Mouse (Mus musculus) limb, embryonic 13.5 days (tissue): ENCODE measurements around the gene Cep162. TPM values are rescaled to one million over a fixed set of nuclear protein-coding genes. Genes with fewer than 3 reads are reported as not detected.
A peak's percentile ranks its signal among the peaks of the same experiment; 100 is the strongest.

Experiments
- ATAC-seq: fragments of 200-750 bp; cut with Nextera tagmentation; 2 replicates; pipeline ENCODE4 v1.8.0; 2017; ENCODE audit warnings: low read depth, moderate number of reproducible peaks, moderate TSS enrichment; ENCODE audit not compliant: low FRiP score
- H3K27ac ChIP-seq: fragments of 300-500 bp; sonication (generic); 2 replicates; pipeline ENCODE4 v1.5.1; 2015; ENCODE audit warnings: inconsistent platforms, mild to moderate bottlenecking, moderate library complexity
- H3K27me3 ChIP-seq: fragments of 300-500 bp; sonication (generic); 2 replicates; pipeline ENCODE4 v1.6.1; 2015; ENCODE audit warnings: mild to moderate bottlenecking, inconsistent platforms
- H3K36me3 ChIP-seq: fragments of 300-500 bp; sonication (generic); 2 replicates; pipeline ENCODE4 v1.6.1; 2015; ENCODE audit warnings: inconsistent platforms, mild to moderate bottlenecking, moderate library complexity
- H3K4me1 ChIP-seq: fragments of 300-500 bp; sonication (generic); 2 replicates; pipeline ENCODE4 v1.6.1; 2015; ENCODE audit warnings: inconsistent platforms
- H3K4me2 ChIP-seq: fragments of 300-500 bp; sonication (generic); replicated peaks from 2 replicates; pipeline ENCODE4 v1.6.1; 2015; ENCODE audit warnings: inconsistent platforms, mild to moderate bottlenecking, moderate library complexity
- H3K4me3 ChIP-seq: fragments of 300-500 bp; sonication (generic); 2 replicates; pipeline ENCODE4 v1.5.1; 2015; ENCODE audit warnings: moderate library complexity, mild to moderate bottlenecking, inconsistent platforms
- H3K9ac ChIP-seq: fragments of 300-500 bp; sonication (generic); 2 replicates; pipeline ENCODE4 v1.6.1; 2015; ENCODE audit warnings: mild to moderate bottlenecking, inconsistent platforms
- H3K9me3 ChIP-seq: fragments of 300-500 bp; sonication (generic); 2 replicates; pipeline ENCODE4 v1.6.1; 2016; ENCODE audit warnings: inconsistent platforms
- WGBS: fragments of 180-500 bp; shearing (Covaris S2); methylation state at CpG from one replicate; pipeline ENCODE4 v1.1.7; 2015; 5-methylcytosine and 5-hydroxymethylcytosine counted together
- polyA plus RNA-seq: library from polyadenylated mRNA; unstranded; fragments of >200 nt; fragmentation: Nextera tagmentation; extraction: Ambion mirVana; gene quantifications from 2 replicates; pipeline ENCODE4 v1.2.1, GENCODE M21; 2015

Gene Cep162
- polyA plus RNA-seq, 1 experiment from 2014 or later = 7.3 TPM

- ATAC-seq = no peak
- Histone ChIP-seq H3K4me3 (no peak overlapping the region), H3K4me2 (no peak overlapping the region), H3K27me3 (peaks cover under 1% of the 10 kb centered on the region), H3K4me1 (no peaks in the 10 kb centered on the region), H3K36me3 (no peaks in the 10 kb centered on the region), H3K9ac (no peak overlapping the region), H3K9me3 (no peaks in the 10 kb centered on the region), H3K27ac (no peak overlapping the region)
- WGBS = 87% methylated on average over 1 of the region's 1 CpGs
Measured at GRCm38 (mm10) chr9:87152641-87153325, 102.6 kb downstream of the Cep162 start.

GRCm38 (mm10) chr9:87147927-87148326, 107.4 kb downstream of the Cep162 start:
- Histone ChIP-seq H3K36me3 (no peaks in the 10 kb centered on the region), H3K27me3 (peaks cover 45% of the 10 kb centered on the region), H3K9me3 (no peaks in the 10 kb centered on the region), H3K27ac (no peak overlapping the region), H3K4me3 (no peak overlapping the region), H3K9ac (no peak overlapping the region), H3K4me1 (peaks cover 13% of the 10 kb centered on the region), H3K4me2 (no peak overlapping the region)
- ATAC-seq = no peak
- WGBS = 73% methylated on average over 2 of the region's 2 CpGs

GRCm38 (mm10) chr9:87146400-87146799, 108.9 kb downstream of the Cep162 start:
- peaks cover 45% of the 10 kb centered on the region for H3K27me3 ChIP-seq
- 84% methylated on average over 4 of the region's 4 CpGs for WGBS
- no peak overlapping the region for H3K4me3 ChIP-seq
- H3K36me3 ChIP-seq = no peaks in the 10 kb centered on the region
- H3K4me1 ChIP-seq = peaks cover 13% of the 10 kb centered on the region
- H3K27ac ChIP-seq = no peak overlapping the region
- ATAC-seq = no peak
- no peak overlapping the region for H3K9ac ChIP-seq
- H3K9me3 ChIP-seq = no peaks in the 10 kb centered on the region
- no peak overlapping the region for H3K4me2 ChIP-seq

- Histone ChIP-seq H3K4me2 (peak overlapping the region; percentile 65; the same call in 1 of the 2 replicates), H3K27ac (no peak overlapping the region), H3K36me3 (no peaks in the 10 kb centered on the region), H3K4me3 (peak overlapping the region; percentile 40), H3K4me1 (peaks cover 13% of the 10 kb centered on the region), H3K27me3 (peaks cover 47% of the 10 kb centered on the region), H3K9ac (no peak overlapping the region), H3K9me3 (no peaks in the 10 kb centered on the region)
- WGBS = 28% methylated on average over 11 of the region's 11 CpGs
- no peak for ATAC-seq
Measured at GRCm38 (mm10) chr9:87145671-87146070, 109.7 kb downstream of the Cep162 start.

- WGBS = 2% methylated on average over 15 of the region's 15 CpGs
- Histone ChIP-seq H3K4me2 (peak overlapping the region; percentile 65), H3K27me3 (peaks cover 52% of the 10 kb centered on the region), H3K4me1 (peaks cover 13% of the 10 kb centered on the region), H3K9me3 (no peaks in the 10 kb centered on the region), H3K27ac (no peak overlapping the region), H3K36me3 (no peaks in the 10 kb centered on the region), H3K4me3 (peak overlapping the region; percentile 40), H3K9ac (no peak overlapping the region)
- no peak for ATAC-seq
Measured at GRCm38 (mm10) chr9:87145180-87145579, 110.2 kb downstream of the Cep162 start.

- Histone ChIP-seq H3K4me2 (peak overlapping the region; percentile 65), H3K4me1 (peaks cover 13% of the 10 kb centered on the region), H3K27ac (no peak overlapping the region), H3K27me3 (peaks cover 52% of the 10 kb centered on the region), H3K9ac (peak overlapping the region; percentile 43), H3K4me3 (peak overlapping the region; percentile 40), H3K9me3 (no peaks in the 10 kb centered on the region), H3K36me3 (no peaks in the 10 kb centered on the region)
- ATAC-seq = peak; percentile 17; the same call in 1 of the 2 replicates
- WGBS = 2% methylated on average over 19 of the region's 19 CpGs
Measured at GRCm38 (mm10) chr9:87144532-87144931, 110.8 kb downstream of the Cep162 start.

GRCm38 (mm10) chr9:87144106-87144505, 111.2 kb downstream of the Cep162 start, which contains the start of gene Mrap2:
Mrap2 (plus strand) TSS chr9:87144306.
- Histone ChIP-seq H3K9me3 (no peaks in the 10 kb centered on the region), H3K27me3 (peaks cover 55% of the 10 kb centered on the region), H3K27ac (no peak within 1 kb of the TSS), H3K4me1 (peaks cover 13% of the 10 kb centered on the region), H3K4me3 (peak within 1 kb of the TSS; percentile 40), H3K9ac (peak within 1 kb of the TSS; percentile 43), H3K4me2 (peak within 1 kb of the TSS; percentile 65), H3K36me3 (no peaks in the 10 kb centered on the region)
- WGBS = 1% methylated on average over 29 of the region's 29 CpGs
- ATAC-seq = peak; percentile 79

GRCm38 (mm10) chr9:87143076-87143475, 112.3 kb downstream of the Cep162 start:
- no peaks in the 10 kb centered on the region for H3K9me3 ChIP-seq
- H3K27ac ChIP-seq = no peak overlapping the region
- H3K4me3 ChIP-seq = no peak overlapping the region
- 92% methylated on average over 3 of the region's 3 CpGs for WGBS
- no peak overlapping the region for H3K9ac ChIP-seq
- no peaks in the 10 kb centered on the region for H3K36me3 ChIP-seq
- no peak for ATAC-seq
- peaks cover 56% of the 10 kb centered on the region for H3K27me3 ChIP-seq
- H3K4me2 ChIP-seq = no peak overlapping the region
- peaks cover 13% of the 10 kb centered on the region for H3K4me1 ChIP-seq

Other genes with a start within 250 kb of the Cep162 start
- not detected in 2 replicates for gene Ripply2, start 240.0 kb downstream of the Cep162 start, polyA plus RNA-seq
- 44.9 and 47.3 TPM in 2 replicates for gene Cyb5r4, start 233.5 kb downstream of the Cep162 start, polyA plus RNA-seq
- gene Mrap2, start 111.2 kb downstream of the Cep162 start, polyA plus RNA-seq = 0.18 and 0.38 TPM in 2 replicates